Mouse (Mus musculus) spleen, adult 2 months (tissue): ENCODE results near the gene Ctps2.

Experiments used
- CTCF ChIP-seq: fragments of 200-500 bp; IDR thresholded peaks from 2 replicates; pipeline ENCODE4 v1.5.1; 2011; ENCODE audit warnings: mild to moderate bottlenecking, inconsistent platforms; ENCODE audit not compliant: insufficient read depth, insufficient read length, insufficient replicate concordance; ENCODE audit errors: extremely low read depth
- POLR2A ChIP-seq: fragments of 200-500 bp; IDR thresholded peaks from 2 replicates; pipeline ENCODE4 v1.6.1; 2011; ENCODE audit warnings: low read depth, low read length, inconsistent platforms

DNA sequence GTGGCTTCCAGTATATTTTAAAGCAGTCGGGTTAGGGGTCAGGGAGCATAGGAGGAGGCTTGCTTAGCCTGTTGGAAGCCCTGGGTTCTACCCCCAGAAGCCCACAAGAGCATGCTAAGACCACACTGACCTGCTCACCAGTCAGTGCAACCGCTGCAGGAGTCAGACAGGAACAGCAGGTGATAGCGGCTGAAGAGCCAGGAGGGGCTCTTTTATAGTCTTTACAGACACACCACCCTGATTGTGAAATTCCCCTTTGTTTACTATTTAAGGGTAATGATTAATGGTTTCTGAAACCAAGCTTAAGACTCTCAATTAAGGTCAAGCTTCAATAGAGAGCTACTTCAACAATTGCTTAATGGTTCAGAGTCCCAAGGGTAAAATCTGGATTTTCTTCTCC is 63.3 kb downstream of the Ctps2 start, which contains the start of gene S100g:
- TF ChIP-seq POLR2A (no peak), CTCF (no peak)
